Mouse (Mus musculus) lung, postnatal 4 days (tissue): ENCODE results near the gene Tbx18.
A peak's percentile ranks its signal among the peaks of the same experiment; 100 is the strongest.

Experiments used
- DNase-seq, 2 experiments: peaks; one replicate each; pipeline ENCODE4 v3.0.0; 2021

The Tbx18 gene

GRCm38 (mm10) chr9:87730961-87731535 is at the start of gene Tbx18:
Gene Tbx18 (minus strand): TSS chr9:87731260.
- peak; percentile 49 to 67 for DNase-seq

- DNase-seq, result no peak
Observed at GRCm38 (mm10) chr9:87773951-87774350, 42.9 kb upstream of the Tbx18 start.

- no peak for DNase-seq
Observed at GRCm38 (mm10) chr9:87755621-87756020, 24.6 kb upstream of the Tbx18 start.

- DNase-seq, result no peak
Observed at GRCm38 (mm10) chr9:87741599-87741998, 10.5 kb upstream of the Tbx18 start.

- DNase-seq, result peak; percentile 45 to 60
Observed at GRCm38 (mm10) chr9:87740667-87741066, 9.6 kb upstream of the Tbx18 start.

GRCm38 (mm10) chr9:87740241-87740645 is 9.2 kb upstream of the Tbx18 start:
- no peak for DNase-seq

- DNase-seq, result no peak
Observed at GRCm38 (mm10) chr9:87739543-87740161, 8.6 kb upstream of the Tbx18 start.

GRCm38 (mm10) chr9:87738766-87739542 is 7.9 kb upstream of the Tbx18 start:
- DNase-seq, result no peak

GRCm38 (mm10) chr9:87738123-87738522 is 7.1 kb upstream of the Tbx18 start:
- no peak for DNase-seq

GRCm38 (mm10) chr9:87737271-87737670 is 6.2 kb upstream of the Tbx18 start:
- no peak for DNase-seq

GRCm38 (mm10) chr9:87735046-87735445 is 4.0 kb upstream of the Tbx18 start:
- DNase-seq, result no peak

- no peak for DNase-seq
Observed at GRCm38 (mm10) chr9:87734631-87735030, 3.6 kb upstream of the Tbx18 start.

- no peak for DNase-seq
Observed at GRCm38 (mm10) chr9:87733732-87734131, 2.7 kb upstream of the Tbx18 start.

GRCm38 (mm10) chr9:87733236-87733630 is 2.2 kb upstream of the Tbx18 start:
- no peak for DNase-seq

- DNase-seq, result no peak
Observed at GRCm38 (mm10) chr9:87732416-87733235, 1.6 kb upstream of the Tbx18 start.

GRCm38 (mm10) chr9:87730271-87730960 is 644 bp downstream of the Tbx18 start:
- peak; percentile 17 to 36 for DNase-seq

- DNase-seq, result peak; percentile 11 to 29
Observed at GRCm38 (mm10) chr9:87729316-87730270, 1.5 kb downstream of the Tbx18 start.

- no peak for DNase-seq
Observed at GRCm38 (mm10) chr9:87728107-87728506, 3.0 kb downstream of the Tbx18 start.

- no peak for DNase-seq
Observed at GRCm38 (mm10) chr9:87727155-87727953, 3.7 kb downstream of the Tbx18 start.

GRCm38 (mm10) chr9:87721793-87722192 is 9.3 kb downstream of the Tbx18 start:
- DNase-seq, result no peak
